Mouse (Mus musculus): ENCODE results near the gene Haus4. TPM values are rescaled to one million over a fixed set of nuclear protein-coding genes. Genes with fewer than 3 reads are reported as not detected.
A peak's percentile ranks its signal among the peaks of the same experiment; 100 is the strongest.

The Haus4 gene
- polyA plus RNA-seq, 1 experiment: 9.6 TPM

DNA sequence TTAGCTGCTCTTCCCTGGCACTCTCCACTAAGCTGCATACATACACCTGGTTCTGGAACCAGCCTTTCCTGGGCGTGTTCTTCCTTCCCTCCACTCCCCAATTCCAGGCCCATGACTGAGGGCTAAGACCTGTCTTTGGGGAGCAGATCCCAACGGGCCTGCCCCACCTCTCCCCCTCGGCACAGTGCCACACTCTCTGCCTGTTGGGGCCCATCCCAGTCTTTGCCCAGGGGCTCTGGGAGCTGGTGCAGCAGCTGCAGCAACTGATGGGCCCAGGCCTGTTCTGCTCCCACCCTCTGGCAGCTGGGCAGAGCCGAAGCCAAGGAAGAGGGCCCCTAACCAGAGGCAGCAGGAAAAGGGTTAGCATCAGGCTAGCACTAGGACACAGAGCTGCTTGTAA, 19.8 kb upstream of the Haus4 start:
- Histone ChIP-seq H3K27ac (ENCODE audit: insufficient read depth, low read depth, low read length) (peak overlapping the region; percentile 44), H3K4me1 (ENCODE audit: control insufficient read depth, insufficient read depth, low read length) (peaks cover 36% of the 10 kb centered on the region), H3K36me3 (ENCODE audit: control insufficient read depth, insufficient read depth, low read length) (no peaks in the 10 kb centered on the region), H3K4me3 (ENCODE audit: insufficient read depth, low read depth, low read length) (peak overlapping the region; percentile 30; the same call in 1 of the 2 replicates), H3K27me3 (replicated peaks; ENCODE audit: control insufficient read depth, insufficient read depth, low read length) (no peaks in the 10 kb centered on the region)
- DNase-seq: no peak
- TF ChIP-seq CTCF (conservative IDR thresholded peaks at IDR 0.05; ENCODE audit: insufficient read depth, insufficient read length, low read depth, low read length): no peak
- no peak for TF ChIP-seq POLR2A (IDR thresholded peaks at IDR 0.05; ENCODE audit: low read depth, low read length)
- WGBS: 35% methylated on average over 4 of the region's 4 CpGs

GRCm38 (mm10) chr14:54572790-54573736, 18.6 kb upstream of the Haus4 start:
- Histone ChIP-seq H3K4me3 (ENCODE audit: insufficient read depth, low read depth, low read length) (peak overlapping the region; percentile 10; the same call in 1 of the 2 replicates), H3K27ac (ENCODE audit: insufficient read depth, low read depth, low read length) (peak overlapping the region; percentile 83), H3K27me3 (replicated peaks; ENCODE audit: control insufficient read depth, insufficient read depth, low read length) (no peaks in the 10 kb centered on the region), H3K36me3 (ENCODE audit: control insufficient read depth, insufficient read depth, low read length) (no peaks in the 10 kb centered on the region), H3K4me1 (ENCODE audit: control insufficient read depth, insufficient read depth, low read length) (peaks cover 33% of the 10 kb centered on the region)
- no peak for TF ChIP-seq CTCF (conservative IDR thresholded peaks at IDR 0.05; ENCODE audit: insufficient read depth, insufficient read length, low read depth, low read length)
- TF ChIP-seq POLR2A (IDR thresholded peaks at IDR 0.05; ENCODE audit: low read depth, low read length): no peak
- WGBS: 22% methylated on average over 14 of the region's 14 CpGs
- peak; percentile 88 for DNase-seq

DNA sequence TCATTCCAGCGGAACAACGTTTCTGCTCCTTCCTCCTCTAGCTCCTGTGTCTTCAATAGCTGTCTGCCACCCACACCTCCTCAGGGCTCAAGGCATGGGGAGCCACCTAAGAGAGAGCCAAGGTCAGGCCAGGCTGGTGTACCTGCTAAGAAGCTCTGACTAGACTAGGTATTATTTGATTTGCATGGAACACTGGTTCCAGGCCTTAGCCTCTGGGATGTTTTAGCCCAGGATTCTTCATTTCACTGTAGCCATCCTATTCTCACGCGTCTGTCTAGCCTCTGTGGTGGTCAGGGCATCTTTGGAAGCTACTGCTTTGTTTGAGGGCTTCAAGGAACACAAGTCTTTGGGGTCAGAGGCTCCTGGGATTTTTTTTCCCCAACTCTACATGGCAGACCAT, 17.7 kb upstream of the Haus4 start:
- 60% methylated on average over 4 of the region's 4 CpGs for WGBS
- no peaks in the 10 kb centered on the region for H3K27me3 ChIP-seq (replicated peaks; ENCODE audit: control insufficient read depth, insufficient read depth, low read length)
- DNase-seq: no peak
- no peak for TF ChIP-seq POLR2A (IDR thresholded peaks at IDR 0.05; ENCODE audit: low read depth, low read length)
- no peak for TF ChIP-seq CTCF (conservative IDR thresholded peaks at IDR 0.05; ENCODE audit: insufficient read depth, insufficient read length, low read depth, low read length)
- peak overlapping the region; percentile 64 for H3K27ac ChIP-seq (ENCODE audit: insufficient read depth, low read depth, low read length)
- H3K4me3 ChIP-seq (ENCODE audit: insufficient read depth, low read depth, low read length): no peak overlapping the region
- H3K4me1 ChIP-seq (ENCODE audit: control insufficient read depth, insufficient read depth, low read length): peaks cover 29% of the 10 kb centered on the region
- no peaks in the 10 kb centered on the region for H3K36me3 ChIP-seq (ENCODE audit: control insufficient read depth, insufficient read depth, low read length)

DNA sequence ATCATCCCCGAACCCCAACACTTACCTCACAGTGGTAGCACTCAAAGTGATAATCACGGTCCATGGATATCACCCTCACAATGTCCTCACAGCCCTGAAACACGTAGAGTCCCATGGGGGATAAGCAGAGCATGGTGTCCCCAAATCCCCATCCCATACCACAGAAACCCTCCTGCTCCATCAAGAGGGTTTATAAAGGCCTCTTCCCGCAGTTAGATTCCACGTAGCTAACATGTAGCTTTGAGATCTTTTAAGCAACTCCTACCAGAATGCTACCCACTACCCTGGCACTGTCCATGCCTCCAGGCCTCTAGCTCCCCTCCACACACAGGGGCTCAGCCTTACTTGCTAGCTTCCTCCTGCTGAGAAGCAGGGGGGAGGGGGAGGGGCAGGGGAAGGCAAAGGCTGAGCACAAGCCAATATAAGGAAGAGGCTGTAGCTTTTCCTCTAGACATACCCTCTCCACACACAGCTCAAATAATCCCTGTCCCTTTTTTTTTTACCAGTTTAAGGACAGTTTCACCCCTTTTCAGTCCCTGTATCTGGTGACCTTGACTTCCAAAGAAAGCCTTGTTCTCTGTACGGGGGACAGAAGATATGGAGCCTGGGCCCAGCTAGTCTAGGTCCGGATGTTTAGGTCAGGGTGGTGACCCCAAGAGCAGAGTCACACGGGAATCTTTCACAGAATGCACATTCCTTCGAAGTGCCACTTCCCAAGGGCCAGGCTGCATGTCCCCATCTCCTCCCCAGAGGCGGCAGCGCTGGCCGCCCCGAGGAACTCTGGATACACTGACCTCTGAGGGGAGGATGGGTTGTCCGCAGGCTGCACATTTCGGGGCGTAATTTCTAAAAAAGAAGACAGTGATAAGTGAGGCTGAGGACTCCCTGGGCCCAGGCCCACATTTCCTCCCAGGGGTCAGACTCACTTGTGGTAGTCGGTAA, 15.3 kb upstream of the Haus4 start:
- no peaks in the 10 kb centered on the region; the same call in 1 of the 2 replicates for H3K36me3 ChIP-seq (ENCODE audit: control insufficient read depth, insufficient read depth, low read length)

DNA sequence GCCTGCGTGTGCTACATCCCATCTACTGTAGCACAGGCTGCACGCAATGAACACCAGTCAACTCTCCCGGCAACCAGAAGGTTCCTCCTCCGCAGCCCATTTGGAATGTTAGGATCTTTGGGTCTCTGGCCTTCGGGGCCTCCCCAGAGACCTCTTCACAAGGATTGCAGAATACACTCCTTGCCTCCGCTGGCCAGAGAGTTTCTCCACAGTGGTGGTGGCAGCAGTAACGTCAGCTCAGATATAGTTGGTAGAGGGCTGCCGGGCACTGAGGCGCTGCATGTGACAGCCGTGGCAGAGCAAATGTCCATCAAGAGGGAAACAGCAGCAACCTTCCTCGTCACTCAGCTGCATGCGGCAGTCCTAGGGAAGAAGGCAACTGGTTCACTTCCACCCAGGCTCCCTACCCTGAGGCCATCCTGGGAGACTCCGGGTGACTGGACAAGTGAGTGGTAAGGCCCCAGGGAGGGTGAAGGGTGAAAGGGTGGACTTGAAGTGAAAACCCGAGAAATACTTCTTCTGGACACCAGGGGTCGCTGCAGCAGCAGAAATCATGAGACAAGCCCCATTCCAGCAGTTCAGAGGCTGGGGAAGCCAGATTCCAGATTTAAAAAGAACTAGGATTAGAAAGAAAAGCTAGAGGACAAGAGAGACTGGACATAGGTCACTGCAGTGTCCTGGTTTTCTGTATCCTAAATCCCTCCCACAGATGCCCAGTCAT, 14.4 kb upstream of the Haus4 start:
- Histone ChIP-seq H3K4me1 (ENCODE audit: control insufficient read depth, insufficient read depth, low read length) (peaks cover 15% of the 10 kb centered on the region), H3K27ac (ENCODE audit: insufficient read depth, low read depth, low read length) (no peak overlapping the region), H3K36me3 (ENCODE audit: control insufficient read depth, insufficient read depth, low read length) (no peaks in the 10 kb centered on the region; the same call in 1 of the 2 replicates), H3K27me3 (replicated peaks; ENCODE audit: control insufficient read depth, insufficient read depth, low read length) (no peaks in the 10 kb centered on the region), H3K4me3 (ENCODE audit: insufficient read depth, low read depth, low read length) (no peak overlapping the region)
- peak; percentile 81 for DNase-seq
- 60% methylated on average over 15 of the region's 15 CpGs for WGBS
- no peak for TF ChIP-seq POLR2A (IDR thresholded peaks at IDR 0.05; ENCODE audit: low read depth, low read length)
- TF ChIP-seq CTCF (conservative IDR thresholded peaks at IDR 0.05; ENCODE audit: insufficient read depth, insufficient read length, low read depth, low read length): peak; percentile 89

More for the DNA sequence above, 15.3 kb upstream of the Haus4 start:
- Histone ChIP-seq H3K27me3 (replicated peaks; ENCODE audit: control insufficient read depth, insufficient read depth, low read length) (no peaks in the 10 kb centered on the region), H3K4me3 (ENCODE audit: insufficient read depth, low read depth, low read length) (no peak overlapping the region), H3K4me1 (ENCODE audit: control insufficient read depth, insufficient read depth, low read length) (peaks cover 23% of the 10 kb centered on the region), H3K27ac (ENCODE audit: insufficient read depth, low read depth, low read length) (no peak overlapping the region)
- DNase-seq: peak; percentile 26
- TF ChIP-seq POLR2A (IDR thresholded peaks at IDR 0.05; ENCODE audit: low read depth, low read length): no peak
- TF ChIP-seq CTCF (conservative IDR thresholded peaks at IDR 0.05; ENCODE audit: insufficient read depth, insufficient read length, low read depth, low read length): no peak
- 66% methylated on average over 17 of the region's 17 CpGs for WGBS

GRCm38 (mm10) chr14:54560527-54561242, 6.3 kb upstream of the Haus4 start:
- TF ChIP-seq POLR2A (IDR thresholded peaks at IDR 0.05; ENCODE audit: low read depth, low read length) (no peak), CTCF (conservative IDR thresholded peaks at IDR 0.05; ENCODE audit: insufficient read depth, insufficient read length, low read depth, low read length) (no peak)
- Histone ChIP-seq H3K4me3 (ENCODE audit: insufficient read depth, low read depth, low read length) (no peak overlapping the region), H3K27me3 (replicated peaks; ENCODE audit: control insufficient read depth, insufficient read depth, low read length) (no peaks in the 10 kb centered on the region), H3K36me3 (ENCODE audit: control insufficient read depth, insufficient read depth, low read length) (no peaks in the 10 kb centered on the region), H3K27ac (ENCODE audit: insufficient read depth, low read depth, low read length) (no peak overlapping the region), H3K4me1 (ENCODE audit: control insufficient read depth, insufficient read depth, low read length) (peaks cover 4% of the 10 kb centered on the region)
- DNase-seq: no peak
- 85% methylated on average over 14 of the region's 14 CpGs for WGBS

Measured in kidney, adult 2 months (tissue).